Mouse (Mus musculus): Measurements from ENCODE around the gene Uck2. TPM values are rescaled to one million over a fixed set of nuclear protein-coding genes. Genes with fewer than 3 reads are reported as not detected.

The Uck2 gene
- total RNA-seq, 4 experiments from 2014 or later: 14.2 to 17.6 (median 16.4) TPM

DNA sequence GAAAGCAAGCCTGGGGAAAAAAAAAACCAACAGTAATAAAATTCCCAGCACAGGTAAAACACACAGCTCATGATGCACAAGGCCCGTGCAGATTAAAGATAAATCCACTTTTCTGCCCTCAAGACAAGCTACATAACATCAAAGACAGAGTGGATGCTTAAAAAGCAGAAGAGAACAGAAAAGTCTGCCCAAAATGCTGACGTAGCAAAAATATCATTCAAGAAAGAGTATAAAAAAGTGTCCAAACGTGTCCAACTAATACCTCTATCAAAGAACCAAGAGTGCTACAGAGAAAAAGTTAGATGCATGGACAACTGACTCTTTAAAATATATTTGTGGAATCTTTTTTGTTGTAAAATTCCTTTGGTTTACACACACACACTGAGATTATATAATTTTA is 69.7 kb downstream of the Uck2 start:
- DNase-seq (ENCODE audit: low spot score in 2 of 2): no peak

- DNase-seq (ENCODE audit: low spot score in 2 of 2): no peak
Measured at GRCm38 (mm10) chr1:167212710-167213109, 72.4 kb downstream of the Uck2 start.

DNA sequence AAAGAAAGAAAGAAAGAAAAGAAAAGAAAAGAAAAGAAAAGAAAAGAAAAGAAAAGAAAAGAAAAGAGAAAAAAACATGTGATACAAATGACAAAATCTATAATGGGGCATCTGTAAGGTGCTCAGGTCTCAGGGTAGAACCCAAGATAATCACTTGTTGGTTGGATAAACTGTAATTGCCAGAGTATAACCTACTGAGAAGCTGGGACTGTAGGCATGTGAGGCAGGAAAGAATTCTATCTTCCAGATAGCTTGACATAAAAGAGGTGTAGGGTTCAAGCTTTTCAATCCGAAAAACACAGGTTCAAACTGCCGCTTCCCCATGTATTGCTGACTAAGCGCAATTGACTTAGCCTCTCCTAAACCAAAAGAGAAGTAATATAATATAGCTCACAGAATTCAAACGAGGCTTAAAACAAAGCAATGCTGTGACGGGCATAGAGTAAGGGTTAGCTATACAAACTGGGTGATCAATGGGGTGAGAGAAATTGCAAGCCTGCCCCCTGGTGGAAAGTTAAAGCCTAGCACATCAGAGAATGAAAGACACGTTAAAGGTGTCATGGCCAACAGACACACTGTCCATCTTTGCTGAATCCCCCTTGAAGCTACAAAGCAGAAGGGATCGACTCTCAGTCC is 73.0 kb downstream of the Uck2 start:
- DNase-seq (ENCODE audit: low spot score in 2 of 2): no peak

GRCm38 (mm10) chr1:167208816-167209215 is 76.3 kb downstream of the Uck2 start:
- DNase-seq (ENCODE audit: low spot score in 2 of 2): no peak

- DNase-seq (ENCODE audit: low spot score in 2 of 2): no peak
Measured at GRCm38 (mm10) chr1:167205177-167205750, 79.9 kb downstream of the Uck2 start.

DNA sequence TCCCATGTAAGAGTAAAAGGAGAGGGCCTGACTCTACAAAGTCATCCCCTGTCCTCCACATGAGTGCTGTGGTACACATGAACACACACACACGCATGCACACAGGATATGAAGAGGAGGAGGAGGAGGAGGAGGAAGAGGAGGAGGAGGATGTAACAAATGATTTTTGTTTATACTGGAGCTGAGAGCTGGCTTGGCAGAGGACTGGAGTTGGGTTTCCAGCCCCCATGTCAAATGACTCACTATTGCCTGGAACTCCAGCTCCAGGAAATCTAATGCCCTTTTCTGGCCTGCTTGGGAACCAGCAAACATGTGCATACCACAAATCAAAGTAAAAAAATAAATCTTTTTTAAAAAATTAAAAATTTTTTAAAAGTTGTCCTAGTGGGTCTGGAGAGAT is 80.7 kb downstream of the Uck2 start:
- no peak for DNase-seq (ENCODE audit: low spot score in 2 of 2)

- no peak for DNase-seq (ENCODE audit: low spot score in 2 of 2)
Measured at GRCm38 (mm10) chr1:167194766-167195165, 90.4 kb downstream of the Uck2 start.

DNA sequence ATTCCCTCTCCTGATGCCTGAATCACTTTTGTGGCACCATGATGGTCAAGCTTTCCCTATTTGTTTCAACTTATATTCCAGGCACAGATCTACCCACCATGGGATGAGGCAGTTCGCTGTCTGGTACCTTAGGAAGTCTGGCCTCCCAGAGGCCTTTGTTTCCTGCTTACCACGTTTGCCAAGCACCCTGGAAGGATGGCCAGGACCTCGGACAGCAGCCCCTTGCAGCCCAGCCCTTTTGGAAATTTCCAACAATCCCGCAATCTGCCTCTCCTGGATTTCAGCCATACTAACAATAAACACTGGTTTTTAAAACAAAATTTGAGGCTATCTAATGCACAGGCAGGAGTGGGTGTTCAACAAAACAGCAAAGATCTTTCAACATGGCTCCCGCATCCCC is 97.3 kb downstream of the Uck2 start:
- DNase-seq (ENCODE audit: low spot score in 2 of 2): no peak

DNA sequence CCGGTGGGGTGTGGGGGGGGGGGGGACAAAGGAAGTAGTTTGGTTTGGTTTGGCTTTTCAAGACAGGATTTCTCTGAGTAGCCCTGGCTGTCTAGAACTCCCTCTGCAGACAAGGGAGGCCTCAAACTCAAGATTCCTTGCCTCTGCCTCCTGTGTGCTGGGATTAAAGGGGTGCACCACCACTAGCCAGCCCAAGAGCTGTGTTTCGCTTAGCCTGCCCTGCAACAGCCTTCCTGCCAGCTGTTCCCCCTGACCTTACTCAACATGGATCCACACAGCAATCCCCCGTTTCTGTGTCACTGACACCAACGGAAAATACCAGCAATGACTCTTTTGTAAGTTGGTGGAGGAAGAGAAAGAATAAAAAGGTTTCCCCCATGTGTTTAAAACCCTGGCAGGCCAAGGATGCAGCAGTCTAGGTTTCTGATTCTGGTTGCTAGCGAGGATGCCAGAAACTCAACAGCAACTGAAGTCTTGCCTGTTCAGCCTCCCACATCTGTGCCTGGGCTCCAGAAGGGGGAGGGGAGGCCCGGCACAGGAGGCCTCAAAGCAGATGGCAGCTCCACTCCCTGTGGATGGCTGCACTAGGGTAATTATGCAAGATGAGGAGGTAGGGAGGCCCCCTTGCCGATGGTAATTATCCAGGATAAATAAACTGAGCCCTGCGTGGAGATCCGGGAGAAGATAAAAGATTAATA is 103.1 kb downstream of the Uck2 start:
- no peak for DNase-seq (ENCODE audit: low spot score in 2 of 2)

Small RNA genes lying within 50 kb of the gene (microRNA-seq; reads per million reads assigned to microRNA genes)
- not detected for gene Mir6347

Other genes with a start within 250 kb of the Uck2 start
- 10 to 100 TPM; 36.6 to 41.4 (median 38.9) TPM for gene Tmco1, start 23.1 kb upstream of the Uck2 start, total RNA-seq (2022)
- 1 to 10 TPM; 1.5 to 4.5 (median 3.4) TPM for gene Aldh9a1, start 64.7 kb upstream of the Uck2 start, total RNA-seq (2022)
- gene Mgst3, start 108.5 kb upstream of the Uck2 start, total RNA-seq (2022): 100 to 1,000 TPM; 127 to 180 (median 152) TPM
- gene Lrrc52, start 181.5 kb upstream of the Uck2 start, total RNA-seq (2022): 10 to 100 TPM in 2 of 4 experiments, 1 to 10 TPM in 2; 5.6 to 14.6 (median 9.2) TPM

Measured in gastrocnemius, adult 8-10 months (tissue).